Mouse (Mus musculus): Measurements from ENCODE around the gene Akr1d1. TPM values are rescaled to one million over a fixed set of nuclear protein-coding genes. Genes with fewer than 3 reads are reported as not detected.
A peak's percentile ranks its signal among the peaks of the same experiment; 100 is the strongest.

The Akr1d1 gene
- total RNA-seq (2017) = not detected in 2 replicates

GRCm38 (mm10) chr6:37529940-37530339 is at the start of gene Akr1d1:
Gene Akr1d1, plus strand, starts transcription at chr6:37530173.
- ATAC-seq (replicated peaks; ENCODE audit: low read depth, poor library complexity, severe bottlenecking) = no peak

GRCm38 (mm10) chr6:37481147-37481546 is 48.8 kb upstream of the Akr1d1 start:
- ATAC-seq (replicated peaks; ENCODE audit: low read depth, poor library complexity, severe bottlenecking) = no peak

GRCm38 (mm10) chr6:37483262-37483661 is 46.7 kb upstream of the Akr1d1 start:
- no peak for ATAC-seq (replicated peaks; ENCODE audit: low read depth, poor library complexity, severe bottlenecking)

- ATAC-seq (replicated peaks; ENCODE audit: low read depth, poor library complexity, severe bottlenecking) = no peak
Measured at GRCm38 (mm10) chr6:37484588-37485070, 45.3 kb upstream of the Akr1d1 start.

GRCm38 (mm10) chr6:37486502-37486901 is 43.5 kb upstream of the Akr1d1 start:
- ATAC-seq (replicated peaks; ENCODE audit: low read depth, poor library complexity, severe bottlenecking) = no peak

GRCm38 (mm10) chr6:37492241-37492640 is 37.7 kb upstream of the Akr1d1 start:
- ATAC-seq (replicated peaks; ENCODE audit: low read depth, poor library complexity, severe bottlenecking) = no peak

GRCm38 (mm10) chr6:37494957-37495356 is 35.0 kb upstream of the Akr1d1 start:
- ATAC-seq (replicated peaks; ENCODE audit: low read depth, poor library complexity, severe bottlenecking) = peak; percentile 68

GRCm38 (mm10) chr6:37496866-37497265 is 33.1 kb upstream of the Akr1d1 start:
- ATAC-seq (replicated peaks; ENCODE audit: low read depth, poor library complexity, severe bottlenecking) = no peak

GRCm38 (mm10) chr6:37505588-37505987 is 24.4 kb upstream of the Akr1d1 start:
- ATAC-seq (replicated peaks; ENCODE audit: low read depth, poor library complexity, severe bottlenecking) = no peak

GRCm38 (mm10) chr6:37506909-37507515 is 23.0 kb upstream of the Akr1d1 start:
- no peak for ATAC-seq (replicated peaks; ENCODE audit: low read depth, poor library complexity, severe bottlenecking)

- ATAC-seq (replicated peaks; ENCODE audit: low read depth, poor library complexity, severe bottlenecking) = no peak
Measured at GRCm38 (mm10) chr6:37510786-37511185, 19.2 kb upstream of the Akr1d1 start.

GRCm38 (mm10) chr6:37520631-37521375 is 9.2 kb upstream of the Akr1d1 start:
- no peak for ATAC-seq (replicated peaks; ENCODE audit: low read depth, poor library complexity, severe bottlenecking)

GRCm38 (mm10) chr6:37532036-37532435 is 2.1 kb downstream of the Akr1d1 start:
- ATAC-seq (replicated peaks; ENCODE audit: low read depth, poor library complexity, severe bottlenecking) = no peak

GRCm38 (mm10) chr6:37536831-37537230 is 6.9 kb downstream of the Akr1d1 start:
- no peak for ATAC-seq (replicated peaks; ENCODE audit: low read depth, poor library complexity, severe bottlenecking)

- no peak for ATAC-seq (replicated peaks; ENCODE audit: low read depth, poor library complexity, severe bottlenecking)
Measured at GRCm38 (mm10) chr6:37537801-37538200, 7.8 kb downstream of the Akr1d1 start.

GRCm38 (mm10) chr6:37538792-37539191 is 8.8 kb downstream of the Akr1d1 start:
- ATAC-seq (replicated peaks; ENCODE audit: low read depth, poor library complexity, severe bottlenecking) = no peak

GRCm38 (mm10) chr6:37539403-37539802 is 9.4 kb downstream of the Akr1d1 start:
- ATAC-seq (replicated peaks; ENCODE audit: low read depth, poor library complexity, severe bottlenecking) = no peak

- ATAC-seq (replicated peaks; ENCODE audit: low read depth, poor library complexity, severe bottlenecking) = no peak
Measured at GRCm38 (mm10) chr6:37540113-37540512, 10.1 kb downstream of the Akr1d1 start.

GRCm38 (mm10) chr6:37541171-37541570 is 11.2 kb downstream of the Akr1d1 start:
- ATAC-seq (replicated peaks; ENCODE audit: low read depth, poor library complexity, severe bottlenecking) = no peak

GRCm38 (mm10) chr6:37542145-37542544 is 12.2 kb downstream of the Akr1d1 start:
- ATAC-seq (replicated peaks; ENCODE audit: low read depth, poor library complexity, severe bottlenecking) = no peak

GRCm38 (mm10) chr6:37552760-37553159 is 22.8 kb downstream of the Akr1d1 start:
- ATAC-seq (replicated peaks; ENCODE audit: low read depth, poor library complexity, severe bottlenecking) = 0 out of 2 replicates have a peak, but pooled peaks have one; percentile 50
